Mouse (Mus musculus): ENCODE measurements at regions not wholly inside any gene's neighbourhood (a gene's known extent, or its start where the extent isn't known, plus 50 kb on each side); places are given as distances from the start of the nearest gene placed in this dataset.

DNA sequence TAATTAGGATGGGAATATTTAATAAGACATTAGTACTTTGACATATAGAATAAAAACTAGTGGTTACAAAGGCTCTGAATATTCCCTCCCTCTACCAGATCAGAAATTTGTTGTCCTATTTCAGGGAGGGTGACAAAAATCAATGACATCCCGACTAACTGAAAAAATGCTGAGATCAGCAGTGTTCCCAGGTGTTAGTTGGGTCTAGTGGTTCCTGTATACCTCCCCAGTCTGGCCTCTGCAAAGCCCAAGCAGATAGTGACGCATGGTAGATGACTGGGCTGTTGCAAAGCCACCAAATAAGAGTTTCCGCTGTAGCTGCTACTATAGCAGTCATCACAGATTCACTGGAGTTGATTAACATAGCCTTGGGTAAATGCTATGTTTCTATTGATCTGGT is 59.9 kb upstream of the Gm4791 start:
- no peak for DNase-seq (ENCODE audit: low spot score in 2 of 2)

- DNase-seq (ENCODE audit: low spot score in 2 of 2) = no peak
Observed at GRCm38 (mm10) chr9:46925641-46926040, 72.9 kb upstream of the Gm4791 start.

DNA sequence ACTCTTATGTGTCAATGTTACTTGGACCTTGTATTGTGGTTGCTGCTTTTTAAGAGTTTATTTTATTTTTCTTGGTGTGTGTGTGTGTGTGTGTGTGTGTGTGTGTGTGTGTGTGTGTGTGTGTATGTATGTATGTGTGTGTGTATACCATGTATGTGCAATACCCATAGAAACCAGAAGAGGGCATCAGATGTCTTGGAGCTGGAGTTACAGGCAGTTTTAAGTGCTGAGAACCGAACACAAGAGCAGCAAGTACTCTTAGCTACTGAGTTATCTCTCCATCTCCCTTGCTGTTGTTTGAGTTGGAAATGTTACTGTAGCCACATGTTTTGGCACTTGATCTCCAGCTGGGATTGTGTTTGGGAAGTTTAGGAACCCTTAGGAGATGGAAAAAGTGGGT is 78.5 kb upstream of the Gm4791 start:
- DNase-seq (ENCODE audit: low spot score in 2 of 2) = no peak

DNA sequence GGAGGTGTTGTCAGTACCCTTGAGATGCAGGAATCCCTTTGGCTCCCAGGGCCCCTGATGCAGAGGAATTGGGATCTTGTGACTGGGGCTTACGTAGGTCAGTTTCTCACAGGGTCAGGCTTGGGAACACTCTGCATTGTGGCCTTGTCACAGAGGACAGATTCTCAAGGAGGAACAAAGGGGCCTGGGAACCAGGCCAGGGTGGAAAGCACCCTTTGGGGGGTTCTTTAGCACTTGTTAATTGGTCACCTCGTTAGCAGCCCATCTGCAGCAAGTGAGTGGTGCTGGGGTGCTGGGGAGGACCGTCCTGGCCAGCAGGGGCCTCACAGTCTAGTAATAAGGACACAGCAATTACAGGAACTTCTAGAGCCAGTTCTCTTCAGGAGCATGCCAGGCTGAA is 85.3 kb upstream of the Gm4791 start:
- DNase-seq (ENCODE audit: low spot score in 2 of 2) = peak; percentile 66 to 89

DNA sequence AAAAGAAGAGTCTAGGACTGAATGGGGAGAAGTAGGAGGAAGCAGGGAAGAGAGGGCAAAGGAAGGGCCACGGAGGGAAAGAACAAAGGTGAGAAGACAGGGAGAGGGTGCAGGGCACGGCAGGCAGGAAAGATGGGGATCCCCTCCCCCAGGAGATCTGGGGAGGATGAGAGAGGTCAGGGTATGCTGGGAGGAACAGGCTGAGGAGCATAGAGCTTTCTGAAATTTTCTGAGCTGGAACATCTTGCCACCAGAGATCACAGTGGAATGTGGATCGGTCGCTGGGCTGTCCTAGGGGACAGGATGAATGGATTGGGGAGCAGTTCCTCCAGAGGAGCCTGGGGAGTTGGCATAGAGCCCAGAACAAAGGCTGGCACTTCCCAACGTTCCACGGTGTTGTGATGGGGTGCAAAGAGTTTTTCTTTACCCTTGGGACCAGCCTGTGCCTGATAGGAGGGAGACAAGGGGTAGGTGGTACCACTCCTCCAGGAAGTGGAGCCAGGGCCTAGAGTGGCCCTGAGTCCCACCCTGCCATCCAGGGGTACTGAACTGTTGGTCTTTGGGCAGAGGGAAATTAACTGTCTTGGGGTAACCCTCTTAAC is 89.0 kb upstream of the Gm4791 start:
- DNase-seq (ENCODE audit: low spot score in 2 of 2) = peak; percentile 46 to 51

- DNase-seq (ENCODE audit: low spot score in 2 of 2) = no peak
Observed at GRCm38 (mm10) chr9:46905081-46905480, 93.5 kb upstream of the Gm4791 start.

- no peak for DNase-seq (ENCODE audit: low spot score in 2 of 2)
Observed at GRCm38 (mm10) chr9:46903491-46904220, 94.9 kb upstream of the Gm4791 start.

GRCm38 (mm10) chr9:46899283-46899682 is 99.3 kb upstream of the Gm4791 start:
- no peak for DNase-seq (ENCODE audit: low spot score in 2 of 2)

DNA sequence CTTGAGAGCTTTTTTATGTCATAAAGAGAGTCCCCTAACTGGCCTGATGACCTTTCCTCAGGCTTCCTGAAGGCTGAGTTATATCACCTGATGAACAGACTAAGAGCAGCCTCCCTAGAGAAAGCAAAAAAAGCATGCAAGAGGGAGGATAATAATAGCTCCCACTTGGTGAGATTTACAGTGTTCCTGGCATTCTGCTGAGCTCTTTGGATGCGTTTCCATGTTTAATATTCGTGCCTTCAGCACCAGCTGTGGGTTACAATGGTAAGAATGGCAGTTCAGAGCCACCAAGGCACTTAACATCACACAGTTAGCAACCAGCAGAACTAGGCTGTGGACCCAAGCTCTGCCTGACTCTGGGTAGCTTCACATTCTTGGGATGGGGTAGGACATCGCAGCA is 100.4 kb upstream of the Gm4791 start:
- peak; percentile 31 to 35 for DNase-seq (ENCODE audit: low spot score in 2 of 2)

- DNase-seq (ENCODE audit: low spot score in 2 of 2) = no peak
Observed at GRCm38 (mm10) chr9:46891829-46892228, 106.7 kb upstream of the Gm4791 start.

- peak in 1 of 2 experiments; percentile 49 for DNase-seq (ENCODE audit: low spot score in 2 of 2)
Observed at GRCm38 (mm10) chr9:46889933-46890662, 108.4 kb upstream of the Gm4791 start.

GRCm38 (mm10) chr9:46871211-46871994 is 127.1 kb upstream of the Gm4791 start:
- peak in 1 of 2 experiments; percentile 29 for DNase-seq (ENCODE audit: low spot score in 2 of 2)

GRCm38 (mm10) chr9:46863934-46864333 is 134.6 kb upstream of the Gm4791 start:
- DNase-seq (ENCODE audit: low spot score in 2 of 2) = no peak

DNA sequence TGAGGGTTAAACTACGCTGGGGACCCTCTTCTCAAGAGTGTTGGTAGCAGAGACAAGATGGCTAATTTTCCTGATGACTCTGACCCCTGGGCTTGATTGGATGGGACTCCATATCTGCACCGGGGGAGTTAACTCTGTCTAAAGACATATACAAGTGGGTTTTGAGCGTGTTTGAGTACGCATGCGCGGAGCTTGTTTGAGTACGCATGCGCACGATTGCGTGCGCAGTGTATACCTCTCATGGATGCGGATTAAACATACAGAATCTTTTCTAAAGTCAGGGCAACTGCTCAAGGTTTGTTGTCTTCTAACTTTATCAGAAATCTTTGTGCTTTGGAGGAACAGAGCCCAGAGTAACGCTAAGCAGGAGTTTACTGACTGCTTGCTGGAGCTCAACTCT is 146.8 kb upstream of the Gm4791 start:
- DNase-seq (ENCODE audit: low spot score in 2 of 2) = no peak

GRCm38 (mm10) chr9:46851336-46851735 is 147.2 kb upstream of the Gm4791 start:
- DNase-seq (ENCODE audit: low spot score in 2 of 2) = no peak

- peak; percentile 29 to 47 for DNase-seq (ENCODE audit: low spot score in 2 of 2)
Observed at GRCm38 (mm10) chr9:46845276-46845675, 153.3 kb upstream of the Gm4791 start.

GRCm38 (mm10) chr9:46843781-46844180 is 154.8 kb upstream of the Gm4791 start:
- no peak for DNase-seq (ENCODE audit: low spot score in 2 of 2)

GRCm38 (mm10) chr9:46841571-46841970 is 157.0 kb upstream of the Gm4791 start:
- no peak for DNase-seq (ENCODE audit: low spot score in 2 of 2)

DNA sequence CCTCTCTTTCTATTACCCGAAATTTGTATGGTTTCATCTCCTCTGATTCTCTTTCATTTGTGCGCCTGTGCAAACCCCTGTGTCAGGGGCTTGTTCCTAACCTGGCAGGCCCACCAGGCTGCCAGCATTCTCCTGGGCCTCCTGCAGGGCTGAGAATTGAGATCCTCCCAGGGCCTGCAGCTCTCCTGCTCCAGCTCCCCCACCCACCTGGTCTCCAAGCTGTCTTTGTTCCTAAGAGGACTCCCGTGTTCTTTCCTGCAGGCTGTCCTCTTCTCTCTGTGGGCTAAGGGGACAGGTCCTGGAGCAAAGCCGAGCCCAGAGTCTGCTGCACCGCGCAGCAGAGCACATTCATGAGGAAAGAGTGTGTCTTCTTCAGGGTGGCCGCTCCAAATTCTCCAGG is 163.3 kb upstream of the Gm4791 start:
- no peak for DNase-seq (ENCODE audit: low spot score in 2 of 2)

GRCm38 (mm10) chr9:46830746-46831560 is 167.6 kb upstream of the Gm4791 start:
- no peak for DNase-seq (ENCODE audit: low spot score in 2 of 2)

GRCm38 (mm10) chr9:46830316-46830715 is 168.2 kb upstream of the Gm4791 start:
- DNase-seq (ENCODE audit: low spot score in 2 of 2) = no peak
